Mouse (Mus musculus) granulocyte monocyte progenitor cell, adult 5-6 weeks (primary cell): ENCODE results near the gene Rab3b. TPM values are rescaled to one million over a fixed set of nuclear protein-coding genes. Genes with fewer than 3 reads are reported as not detected.
A peak's percentile ranks its signal among the peaks of the same experiment; 100 is the strongest.
"Not testable (repeated sequence)": the region's sequence is repeated elsewhere in the genome, so short reads cannot be mapped to it uniquely, and the experiment has no call there.

ENCODE experiments used
- ATAC-seq: replicated peaks from 2 replicates; pipeline ENCODE4 v1.8.0; 2016; ENCODE audit warnings: mild to moderate bottlenecking, moderate TSS enrichment, inconsistent platforms; ENCODE audit not compliant: poor library complexity, severe bottlenecking
- total RNA-seq, 2 experiments: library from RNA; stranded (forward) in 1 of 2; stranded (reverse) in 1 of 2; fragments of 200-712, 200-1000 nt in 1 of 2; fragments of >200 nt in 1 of 2; fragmentation: Nextera tagmentation in 1 of 2; gene quantifications; 2 replicates each; pipeline ENCODE4 v1.2.3; 2014 to 2017

Rab3b gene
- total RNA-seq, 2 experiments from 2014 or later = 4.8 TPM; not detected in 1

- ATAC-seq = no peak
Observed at GRCm38 (mm10) chr4:108887456-108887855, 8.6 kb downstream of the Rab3b start.

- no peak for ATAC-seq
Observed at GRCm38 (mm10) chr4:108890876-108891275, 12.0 kb downstream of the Rab3b start.

DNA sequence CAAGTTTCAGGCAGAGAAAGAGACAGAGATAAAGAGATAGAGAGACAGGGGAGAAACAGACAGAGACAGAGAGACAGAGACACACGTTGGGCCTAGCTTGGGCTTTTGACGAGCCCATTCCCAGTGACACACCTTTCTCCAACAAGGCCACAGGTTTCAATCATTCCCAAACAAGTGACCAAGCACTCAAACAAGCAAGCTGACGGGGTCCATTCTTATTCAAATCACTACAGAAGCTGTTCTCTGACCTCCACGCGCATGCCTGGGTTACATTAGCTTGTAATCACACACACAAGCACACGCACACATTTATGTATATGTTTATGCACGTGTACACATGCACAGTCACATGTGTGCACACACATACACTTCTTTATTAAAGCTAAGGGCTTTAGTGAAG, 21.6 kb downstream of the Rab3b start:
- ATAC-seq = no peak

DNA sequence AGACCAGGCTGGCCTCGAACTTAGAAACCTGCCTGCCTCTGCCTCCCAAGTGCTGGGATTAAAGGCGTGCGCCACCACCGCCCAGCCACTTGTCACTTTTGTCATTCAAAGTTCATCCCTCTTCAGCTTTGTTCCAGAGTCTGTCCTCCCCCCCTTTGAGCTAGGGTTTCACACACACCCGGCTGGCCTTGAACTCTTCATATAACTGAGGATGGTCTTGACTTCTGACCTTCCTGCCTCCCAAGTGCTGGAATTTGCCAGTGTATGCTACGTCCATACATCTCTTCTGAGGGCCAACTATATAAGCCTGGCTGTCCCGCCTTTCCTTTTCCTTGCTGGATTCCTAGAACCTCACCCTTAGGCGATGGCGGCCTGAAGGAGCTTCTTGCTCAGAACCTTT, 24.0 kb downstream of the Rab3b start:
- no peak for ATAC-seq

- ATAC-seq = no peak
Observed at GRCm38 (mm10) chr4:108903346-108903745, 24.5 kb downstream of the Rab3b start.

- ATAC-seq = no peak
Observed at GRCm38 (mm10) chr4:108904076-108904475, 25.2 kb downstream of the Rab3b start.

DNA sequence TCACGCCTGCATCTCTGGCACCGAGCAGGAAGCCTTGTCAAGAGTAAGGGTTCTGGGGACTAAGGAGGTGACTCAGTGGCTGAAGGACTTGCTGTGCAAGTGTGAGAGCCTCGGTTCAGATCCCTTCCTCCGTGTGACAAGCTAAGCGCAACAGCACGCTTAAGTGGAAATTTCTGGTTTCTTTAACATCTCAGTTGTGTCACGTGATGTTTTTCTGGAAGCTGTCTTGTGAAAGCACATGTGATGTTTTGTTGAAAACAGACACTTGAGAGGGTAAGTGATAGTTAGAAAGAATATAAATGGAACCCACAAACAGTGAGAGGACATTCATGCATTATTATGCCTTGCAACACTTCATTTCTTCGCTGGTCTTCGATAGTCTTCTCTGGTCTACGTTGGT, 25.9 kb downstream of the Rab3b start:
- ATAC-seq = no peak

DNA sequence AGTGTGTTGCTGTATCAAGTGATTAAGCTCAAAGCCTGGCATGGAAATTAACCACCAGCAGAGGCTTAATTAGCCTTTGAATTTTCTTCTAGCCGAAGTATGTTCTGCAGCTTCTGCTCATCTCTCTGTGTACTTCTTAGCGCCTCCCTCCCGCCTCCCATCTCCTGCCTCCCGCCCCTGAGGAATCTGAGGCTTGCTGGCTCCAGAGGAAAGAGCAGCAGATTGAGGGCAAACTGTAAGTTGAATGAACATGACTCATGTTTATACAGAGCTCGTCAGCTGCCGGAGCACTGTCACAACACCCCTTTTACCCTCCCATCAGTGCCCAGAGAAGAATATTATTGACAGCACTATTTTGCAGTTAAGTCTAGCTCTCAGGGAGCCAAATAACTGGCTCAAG, 27.0 kb downstream of the Rab3b start:
- no peak for ATAC-seq

- no peak for ATAC-seq
Observed at GRCm38 (mm10) chr4:108907475-108907874, 28.6 kb downstream of the Rab3b start.

GRCm38 (mm10) chr4:108909872-108910425, 31.1 kb downstream of the Rab3b start:
- ATAC-seq = no peak

- ATAC-seq = no peak
Observed at GRCm38 (mm10) chr4:108911866-108912265, 33.0 kb downstream of the Rab3b start.

GRCm38 (mm10) chr4:108913180-108913579, 34.3 kb downstream of the Rab3b start:
- no peak for ATAC-seq

- no peak for ATAC-seq
Observed at GRCm38 (mm10) chr4:108914391-108914790, 35.5 kb downstream of the Rab3b start.

- no peak for ATAC-seq
Observed at GRCm38 (mm10) chr4:108915101-108915500, 36.2 kb downstream of the Rab3b start.

GRCm38 (mm10) chr4:108917654-108918053, 38.8 kb downstream of the Rab3b start:
- no peak for ATAC-seq

DNA sequence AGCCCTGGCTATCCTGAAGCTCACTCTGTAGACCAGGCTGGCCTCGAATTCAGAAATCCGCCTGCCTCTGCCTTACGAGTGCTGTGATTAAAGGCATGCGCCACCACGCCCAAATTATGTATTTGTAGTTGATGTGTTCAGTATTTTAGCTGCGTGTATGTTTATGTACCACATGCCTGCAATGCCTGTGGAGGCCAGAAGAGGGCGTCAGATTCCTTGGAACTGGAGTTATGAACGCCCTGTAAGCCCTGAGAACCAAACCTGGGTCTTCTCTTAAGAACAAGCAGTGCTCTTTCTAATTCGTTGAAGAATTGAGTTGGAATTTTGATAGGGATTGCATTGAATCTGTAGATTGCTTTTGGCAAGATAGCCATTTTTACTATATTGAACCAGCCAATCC, 49.1 kb downstream of the Rab3b start:
- ATAC-seq = not testable (repeated sequence)

DNA sequence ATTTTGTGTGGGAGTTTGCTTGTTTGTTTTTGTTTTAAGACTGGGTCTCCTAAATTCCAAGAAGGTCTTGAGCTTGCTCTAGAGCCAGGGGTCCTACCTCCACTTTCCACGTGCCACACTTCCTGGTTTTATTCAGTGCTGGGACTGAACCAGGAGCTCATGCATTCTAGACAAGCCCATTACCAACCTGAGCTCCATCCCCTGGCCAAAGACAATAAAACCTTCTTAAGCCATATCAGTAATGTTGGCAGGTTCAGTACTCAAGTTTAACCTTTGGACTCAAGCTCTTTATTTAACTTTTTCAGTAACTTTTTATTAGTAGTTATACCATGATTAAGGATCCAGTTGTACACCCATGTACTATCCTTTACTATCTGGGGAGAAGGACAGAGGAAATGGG, 54.3 kb downstream of the Rab3b start:
- ATAC-seq = no peak

- peak; percentile 98 for ATAC-seq
Observed at GRCm38 (mm10) chr4:108934856-108935255, 56.0 kb downstream of the Rab3b start.

- no peak for ATAC-seq
Observed at GRCm38 (mm10) chr4:108937848-108938771, 59.2 kb downstream of the Rab3b start.

DNA sequence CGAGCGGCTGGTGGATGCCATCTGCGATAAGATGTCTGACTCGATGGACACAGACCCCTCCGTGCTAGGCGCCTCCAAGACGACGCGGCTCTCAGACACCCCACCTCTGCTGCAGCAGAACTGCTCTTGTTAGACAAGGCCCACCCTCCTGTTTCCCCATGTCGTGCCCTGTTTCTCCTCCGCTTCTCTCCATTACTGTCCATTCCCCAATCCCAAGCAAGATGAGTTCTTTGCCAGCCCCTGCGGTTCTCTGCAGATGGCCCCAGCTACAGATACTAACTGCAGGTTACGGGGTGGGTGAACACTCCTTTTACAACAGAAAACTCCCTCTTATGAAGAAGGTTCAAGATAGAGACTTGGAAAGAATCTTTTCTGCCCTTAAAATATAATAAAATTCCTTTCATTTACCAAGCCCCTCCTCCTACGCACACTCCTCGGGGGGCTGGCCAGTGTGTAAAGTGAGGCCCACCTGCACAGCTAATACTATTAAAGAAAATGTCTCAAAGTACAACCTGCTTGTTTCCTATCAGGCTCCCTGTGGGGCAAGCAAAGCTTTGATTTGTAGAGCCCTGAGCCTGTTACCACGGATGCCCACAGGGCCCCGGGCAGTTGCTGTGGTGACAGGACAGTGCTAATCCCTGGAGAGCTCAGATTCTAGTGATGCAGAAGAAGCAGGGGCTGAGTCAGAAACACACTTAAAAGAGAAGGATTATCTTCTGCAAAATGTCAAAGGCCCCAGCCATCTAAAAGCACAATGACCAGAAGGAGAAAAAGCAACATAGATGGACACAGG, 62.0 kb downstream of the Rab3b start:
- no peak for ATAC-seq

DNA sequence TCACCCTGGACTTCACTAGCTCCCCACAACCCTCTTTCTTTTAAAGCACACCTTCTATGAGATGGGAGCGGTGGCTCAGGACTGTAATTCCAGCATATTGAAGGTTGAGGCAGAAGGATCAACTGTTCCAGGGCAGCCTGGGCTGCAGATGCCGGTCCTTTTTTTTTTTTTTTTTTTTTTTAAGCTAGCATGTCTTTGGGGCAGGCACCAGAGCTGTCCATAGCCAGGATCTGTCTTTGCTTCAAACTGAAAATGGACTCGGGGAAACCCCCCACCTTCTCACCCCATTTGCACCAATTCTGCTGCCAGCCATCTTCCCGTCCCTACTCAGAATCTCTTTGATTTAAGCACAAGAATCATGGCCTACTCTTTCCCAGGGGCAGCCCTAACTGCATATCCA, 63.3 kb downstream of the Rab3b start:
- ATAC-seq = no peak
